10 mouse cellular contexts compared by ENCODE assay signal in the genomic region with DNA sequence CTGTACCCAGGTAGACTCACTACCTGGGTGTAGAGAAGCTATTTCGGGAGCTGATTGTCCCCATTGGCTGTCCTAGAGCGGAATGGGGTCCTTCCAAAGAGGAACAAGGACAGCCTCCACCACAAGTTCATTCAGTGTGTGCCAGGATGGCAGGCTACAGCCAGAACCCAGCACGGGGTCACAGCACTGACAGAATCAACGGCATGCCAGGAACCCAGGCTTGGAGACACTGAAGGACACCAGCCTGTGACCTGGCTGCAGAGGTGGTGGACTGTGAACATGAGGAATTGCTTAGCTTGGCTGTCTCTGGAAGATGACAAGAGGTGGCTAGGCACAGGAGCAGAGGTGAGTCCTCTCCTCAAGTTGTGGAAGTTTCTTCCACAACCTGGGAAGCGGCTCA.
"Had no signal": no experiment of that assay in that cellular context is flagged by ENCODE, and none has a peak within 500 bp of the region (broad histone marks: within the 10 kb centered on the region; RNA-seq: fewer than 3 reads in every experiment).

No protein-coding gene starts in this region.

- ATAC-seq: midbrain, embryonic 15.5 days had no signal

- H3K27ac ChIP-seq: layer of hippocampus, adult 2 months; limb, embryonic 13.5 days; midbrain, embryonic 15.5 days; neural tube, embryonic 12.5 days had no signal

- H3K4me1 ChIP-seq: midbrain, embryonic 15.5 days; neural tube, embryonic 12.5 days had no signal

- DNase-seq: lung, embryonic 14.5 days; lung, postnatal 10 days; lung, postnatal 4 days; thymus, adult 18-20 months; thymus, postnatal 14 days had no signal

- H3K4me3 ChIP-seq: layer of hippocampus, adult 2 months; limb, embryonic 13.5 days; megakaryocyte, embryonic 14.5 days; midbrain, embryonic 15.5 days; neural tube, embryonic 12.5 days had no signal

- H3K27me3 ChIP-seq: limb, embryonic 13.5 days; midbrain, embryonic 15.5 days; neural tube, embryonic 12.5 days had no signal
